Comparison of ENCODE assay signal across 19 mouse cellular contexts in the genomic region with DNA sequence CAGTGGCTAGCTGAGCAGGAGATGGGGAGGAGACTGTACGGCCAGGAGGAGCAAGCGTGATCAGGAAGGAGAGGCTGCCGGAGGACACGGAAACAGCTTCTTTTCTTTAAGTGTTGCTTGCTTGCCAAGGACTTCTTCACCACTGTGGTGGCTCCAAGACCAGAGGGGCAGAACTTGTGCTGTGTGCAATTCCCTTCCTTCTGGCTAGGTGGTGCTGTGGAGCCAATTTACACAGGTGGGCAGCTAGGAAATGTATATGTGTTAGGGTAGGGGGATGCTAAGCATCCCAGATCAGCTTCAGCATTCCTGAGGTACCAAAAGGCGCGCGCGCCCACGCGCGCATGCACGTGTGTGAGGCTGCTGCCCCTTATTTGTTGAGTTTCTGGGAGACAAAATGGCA.
DNase-seq lines count a peak whose midpoint lies in the region; ATAC-seq and TF ChIP-seq lines count a peak whose summit lies in the region.
"Had no signal": no experiment of that assay in that cellular context is flagged by ENCODE, and none has a peak within 500 bp of the region (broad histone marks: within the 10 kb centered on the region; RNA-seq: fewer than 3 reads in every experiment).

No protein-coding gene starts in this region.

- H3K9me3 ChIP-seq in kidney, postnatal 0 days (replicated peaks; ENCODE audit: low read length): no peaks in the 10 kb centered on the region
- H3K9me3 ChIP-seq: embryonic facial prominence, embryonic 12.5 days; heart, embryonic 15.5 days; midbrain, embryonic 13.5 days; neural tube, embryonic 13.5 days had no signal

- H3K36me3 ChIP-seq in kidney, postnatal 0 days (ENCODE audit: insufficient read depth, low read length): no peaks in the 10 kb centered on the region
- H3K36me3 ChIP-seq: embryonic facial prominence, embryonic 12.5 days; heart, embryonic 15.5 days; midbrain, embryonic 13.5 days; neural tube, embryonic 13.5 days had no signal

- H3K27me3 ChIP-seq in kidney, postnatal 0 days (ENCODE audit: insufficient read depth, low read length): no peaks in the 10 kb centered on the region
- H3K27me3 ChIP-seq: heart, embryonic 15.5 days; midbrain, embryonic 13.5 days; neural tube, embryonic 13.5 days had no signal

- H3K4me1 ChIP-seq in kidney, postnatal 0 days (replicated peaks; ENCODE audit: insufficient read depth, low read length): no peaks in the 10 kb centered on the region
- H3K4me1 ChIP-seq: heart, embryonic 15.5 days had no signal

- no peak for DNase-seq in kidney, postnatal 0 days (ENCODE audit: low spot score)
- DNase-seq in kidney, postnatal 25 days: no peak
- peak; percentile 10 for DNase-seq in thymus, postnatal 14 days
- no peak for DNase-seq in thymus, postnatal 36 days
- peak; percentile 52 for DNase-seq in ZHBTc4 (ENCODE audit: low read depth, low spot score)
- peak; percentile 58 for DNase-seq in testis, postnatal 14 days (ENCODE audit: low spot score)
- DNase-seq in layer of hippocampus, adult 9-10 months (ENCODE audit: low spot score): no peak
- no peak for DNase-seq in right cerebral cortex, postnatal 10 days (ENCODE audit: low spot score in 2 of 2)
- DNase-seq: adrenal gland, adult 8-10 months; cerebellum, adult 8-10 months; gastrocnemius, postnatal 10 days; kidney, postnatal 14 days; right cerebral cortex, adult 18-20 months had no signal

- H3K27ac ChIP-seq in kidney, postnatal 0 days: no peak overlapping the region
- H3K27ac ChIP-seq: embryonic facial prominence, embryonic 12.5 days; heart, embryonic 15.5 days; midbrain, embryonic 13.5 days; neural tube, embryonic 13.5 days had no signal

- H3K9ac ChIP-seq in kidney, postnatal 0 days (ENCODE audit: low read depth, low read length): no peak overlapping the region
- H3K9ac ChIP-seq: embryonic facial prominence, embryonic 12.5 days; heart, embryonic 15.5 days; midbrain, embryonic 13.5 days; neural tube, embryonic 13.5 days had no signal

- ATAC-seq in kidney, postnatal 0 days (replicated peaks; ENCODE audit: low FRiP score, low read depth): no peak
- ATAC-seq: forebrain, embryonic 14.5 days; hindbrain, embryonic 16.5 days; midbrain, embryonic 13.5 days had no signal

- 97% methylated on average over 12 of the region's 12 CpGs for WGBS in kidney, postnatal 0 days

- no peak overlapping the region for H3K4me2 ChIP-seq in kidney, postnatal 0 days (ENCODE audit: low read length)
- H3K4me2 ChIP-seq: embryonic facial prominence, embryonic 12.5 days; heart, embryonic 15.5 days; midbrain, embryonic 13.5 days; neural tube, embryonic 13.5 days had no signal

- no peak overlapping the region for H3K4me3 ChIP-seq in kidney, postnatal 0 days (replicated peaks; ENCODE audit: low read depth, low read length)
- H3K4me3 ChIP-seq: embryonic facial prominence, embryonic 12.5 days; heart, embryonic 15.5 days; midbrain, embryonic 13.5 days; neural tube, embryonic 13.5 days had no signal

- TF ChIP-seq CTCF in kidney, postnatal 0 days (IDR thresholded peaks at IDR 0.05; ENCODE audit: low read depth): peak; percentile 27; the same call in 1 of the 2 replicates

Comparison
In these comparisons a context has a peak if more than half of its experiments do, and no peak if none do; other contexts are left out.
1. DNase-seq: peak in thymus, postnatal 14 days (single experiment), ZHBTc4 (single experiment) and testis, postnatal 14 days (single experiment); none in kidney, postnatal 0 days (single experiment), kidney, postnatal 25 days (0 of 2), thymus, postnatal 36 days (0 of 2), layer of hippocampus, adult 9-10 months (single experiment) and right cerebral cortex, postnatal 10 days (0 of 2).